13 mouse cellular contexts compared by ENCODE assay signal in genomic region chr12:32488578-32488892, GRCm38 (mm10).
DNase-seq lines count a peak whose midpoint lies in the region; ATAC-seq lines count a peak whose summit lies in the region.
"Had no signal": no experiment of that assay in that cellular context is flagged by ENCODE, and none has a peak within 500 bp of the region (broad histone marks: within the 10 kb centered on the region; RNA-seq: fewer than 3 reads in every experiment).

No protein-coding gene starts in this region.

- H3K4me2 ChIP-seq in heart, embryonic 14.5 days (ENCODE audit: low read length) = no peak overlapping the region
- no peak overlapping the region for H3K4me2 ChIP-seq in kidney, embryonic 16.5 days (replicated peaks; ENCODE audit: low read depth, low read length)
- H3K4me2 ChIP-seq in intestine, embryonic 15.5 days (replicated peaks) = no peak overlapping the region
- H3K4me2 ChIP-seq in stomach, embryonic 14.5 days (replicated peaks; ENCODE audit: low read depth, low read length) = no peak overlapping the region
- H3K4me2 ChIP-seq: forebrain, embryonic 15.5 days had no signal

- no peak overlapping the region for H3K4me3 ChIP-seq in heart, embryonic 14.5 days (ENCODE audit: control insufficient read depth in 1 of 2, insufficient read depth in 1 of 2, low read depth in 1 of 2, low read length in 2 of 2)
- no peak overlapping the region for H3K4me3 ChIP-seq in kidney, embryonic 16.5 days (ENCODE audit: low read length)
- no peak overlapping the region for H3K4me3 ChIP-seq in intestine, embryonic 15.5 days (replicated peaks)
- H3K4me3 ChIP-seq in stomach, embryonic 14.5 days (ENCODE audit: low read depth, low read length) = no peak overlapping the region
- H3K4me3 ChIP-seq: erythroblast, embryonic 14.5 days; forebrain, embryonic 15.5 days; megakaryocyte, embryonic 14.5 days had no signal

- peak overlapping the region; percentile 61 to 64 for H3K27ac ChIP-seq in heart, embryonic 14.5 days (replicated peaks in 1 of 2; ENCODE audit: control insufficient read depth in 1 of 2, insufficient read depth in 1 of 2, low read depth in 2 of 2, low read length in 2 of 2)
- no peak overlapping the region for H3K27ac ChIP-seq in kidney, embryonic 16.5 days (ENCODE audit: low read length)
- H3K27ac ChIP-seq in intestine, embryonic 15.5 days = peak overlapping the region; percentile 52
- peak overlapping the region; percentile 63; the same call in 1 of the 2 replicates for H3K27ac ChIP-seq in stomach, embryonic 14.5 days (ENCODE audit: low read length)
- H3K27ac ChIP-seq: forebrain, embryonic 15.5 days had no signal

- no peaks in the 10 kb centered on the region for H3K9me3 ChIP-seq in heart, embryonic 14.5 days (ENCODE audit: control insufficient read depth, low read length)
- H3K9me3 ChIP-seq in kidney, embryonic 16.5 days (ENCODE audit: low read length) = no peaks in the 10 kb centered on the region
- no peaks in the 10 kb centered on the region for H3K9me3 ChIP-seq in intestine, embryonic 15.5 days
- no peaks in the 10 kb centered on the region for H3K9me3 ChIP-seq in stomach, embryonic 14.5 days (ENCODE audit: control insufficient read depth, low read depth, low read length)
- H3K9me3 ChIP-seq: forebrain, embryonic 15.5 days; megakaryocyte, embryonic 14.5 days had no signal

- no peaks in the 10 kb centered on the region for H3K27me3 ChIP-seq in heart, embryonic 14.5 days (ENCODE audit: control insufficient read depth, insufficient read depth, low read length)
- H3K27me3 ChIP-seq in kidney, embryonic 16.5 days (ENCODE audit: insufficient read depth, low read length) = no peaks in the 10 kb centered on the region
- no peaks in the 10 kb centered on the region for H3K27me3 ChIP-seq in intestine, embryonic 15.5 days (replicated peaks)
- no peaks in the 10 kb centered on the region for H3K27me3 ChIP-seq in stomach, embryonic 14.5 days (ENCODE audit: control insufficient read depth, insufficient read depth, low read length)
- H3K27me3 ChIP-seq: forebrain, embryonic 15.5 days had no signal

- no peak for DNase-seq in heart, adult 9 months (ENCODE audit: low spot score in 2 of 2)
- DNase-seq in kidney, postnatal 14 days = no peak
- DNase-seq: cerebellum, adult 8-10 months; right cerebral cortex, postnatal 4 days had no signal

- WGBS in heart, embryonic 14.5 days = 20% methylated on average over 1 of the region's 1 CpGs
- 5% methylated on average over 1 of the region's 1 CpGs for WGBS in kidney, embryonic 16.5 days
- WGBS in intestine, embryonic 15.5 days = 34% methylated on average over 1 of the region's 1 CpGs
- WGBS in stomach, embryonic 14.5 days = 52% methylated on average over 1 of the region's 1 CpGs

- no peak for ATAC-seq in heart, embryonic 14.5 days (ENCODE audit: insufficient number of reproducible peaks, insufficient read depth, low FRiP score, low read depth)
- peak; percentile 39; the same call in 1 of the 2 replicates for ATAC-seq in kidney, embryonic 16.5 days (ENCODE audit: low FRiP score, low TSS enrichment)
- ATAC-seq in intestine, embryonic 15.5 days = peak; percentile 13; the same call in 1 of the 2 replicates
- ATAC-seq in stomach, embryonic 14.5 days (ENCODE audit: insufficient number of reproducible peaks, insufficient read depth, low FRiP score, low read depth) = peak; percentile 20; the same call in 1 of the 2 replicates
- ATAC-seq in monocyte, adult 5-6 weeks (replicated peaks; ENCODE audit: insufficient number of reproducible peaks, low FRiP score, low TSS enrichment, poor library complexity, severe bottlenecking) = no peak
- ATAC-seq: CD4-positive, CD25-positive, alpha-beta regulatory T cell, adult 4 months; forebrain, embryonic 15.5 days had no signal

- no peaks in the 10 kb centered on the region for H3K4me1 ChIP-seq in heart, embryonic 14.5 days (ENCODE audit: control insufficient read depth in 2 of 2, insufficient read depth in 2 of 2, low read length in 2 of 2)
- peaks cover 21% of the 10 kb centered on the region; the same call in 1 of the 2 replicates for H3K4me1 ChIP-seq in kidney, embryonic 16.5 days (ENCODE audit: insufficient read depth, low read length)
- H3K4me1 ChIP-seq in intestine, embryonic 15.5 days (replicated peaks) = peaks cover 4% of the 10 kb centered on the region; the same call in 1 of the 2 replicates
- no peaks in the 10 kb centered on the region for H3K4me1 ChIP-seq in stomach, embryonic 14.5 days (ENCODE audit: control insufficient read depth, insufficient read depth, low read length)
- H3K4me1 ChIP-seq: forebrain, embryonic 15.5 days had no signal

- H3K36me3 ChIP-seq in heart, embryonic 14.5 days (ENCODE audit: control insufficient read depth, insufficient read depth, low read length) = no peaks in the 10 kb centered on the region
- no peaks in the 10 kb centered on the region for H3K36me3 ChIP-seq in kidney, embryonic 16.5 days (ENCODE audit: insufficient read depth, low read length)
- H3K36me3 ChIP-seq in intestine, embryonic 15.5 days = no peaks in the 10 kb centered on the region
- no peaks in the 10 kb centered on the region for H3K36me3 ChIP-seq in stomach, embryonic 14.5 days (ENCODE audit: control insufficient read depth, insufficient read depth, low read length)
- H3K36me3 ChIP-seq: forebrain, embryonic 15.5 days had no signal

- no peak overlapping the region for H3K9ac ChIP-seq in heart, embryonic 14.5 days (ENCODE audit: low read length)
- H3K9ac ChIP-seq in kidney, embryonic 16.5 days (replicated peaks; ENCODE audit: low read length) = no peak overlapping the region
- no peak overlapping the region for H3K9ac ChIP-seq in intestine, embryonic 15.5 days
- no peak overlapping the region for H3K9ac ChIP-seq in stomach, embryonic 14.5 days (replicated peaks; ENCODE audit: low read depth, low read length)
- H3K9ac ChIP-seq: forebrain, embryonic 15.5 days had no signal

Comparison
In these comparisons a context has a peak if more than half of its experiments do, and no peak if none do; other contexts are left out.
1. ATAC-seq: peak in kidney, embryonic 16.5 days (single experiment), intestine, embryonic 15.5 days (single experiment) and stomach, embryonic 14.5 days (single experiment); none in heart, embryonic 14.5 days (single experiment) and monocyte, adult 5-6 weeks (single experiment).